Mouse (Mus musculus): ENCODE measurements around the gene Atp6v1fnb.

Gene Atp6v1fnb

DNA sequence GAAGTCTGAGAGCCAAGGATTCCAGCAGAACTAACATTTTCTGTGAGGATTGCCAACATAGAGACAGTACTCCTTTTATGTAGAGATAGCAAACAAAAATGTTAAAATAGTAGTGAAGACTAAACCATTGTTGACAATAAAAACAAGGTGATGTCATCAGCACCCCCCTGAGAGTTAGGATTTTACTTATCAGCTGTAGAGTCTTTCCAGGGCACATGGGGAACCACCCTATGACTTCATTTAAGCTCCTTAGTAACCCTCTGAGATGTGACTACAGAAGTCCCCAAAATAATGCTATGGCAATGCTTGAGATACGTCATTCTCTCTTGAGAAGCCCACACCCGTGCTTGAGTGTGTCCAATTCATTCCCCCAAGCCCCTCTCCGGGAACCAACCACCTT, 7.8 kb upstream of the Atp6v1fnb start:
- DNase-seq (ENCODE audit: extremely low spot score, low read depth, low spot score) = no peak

DNA sequence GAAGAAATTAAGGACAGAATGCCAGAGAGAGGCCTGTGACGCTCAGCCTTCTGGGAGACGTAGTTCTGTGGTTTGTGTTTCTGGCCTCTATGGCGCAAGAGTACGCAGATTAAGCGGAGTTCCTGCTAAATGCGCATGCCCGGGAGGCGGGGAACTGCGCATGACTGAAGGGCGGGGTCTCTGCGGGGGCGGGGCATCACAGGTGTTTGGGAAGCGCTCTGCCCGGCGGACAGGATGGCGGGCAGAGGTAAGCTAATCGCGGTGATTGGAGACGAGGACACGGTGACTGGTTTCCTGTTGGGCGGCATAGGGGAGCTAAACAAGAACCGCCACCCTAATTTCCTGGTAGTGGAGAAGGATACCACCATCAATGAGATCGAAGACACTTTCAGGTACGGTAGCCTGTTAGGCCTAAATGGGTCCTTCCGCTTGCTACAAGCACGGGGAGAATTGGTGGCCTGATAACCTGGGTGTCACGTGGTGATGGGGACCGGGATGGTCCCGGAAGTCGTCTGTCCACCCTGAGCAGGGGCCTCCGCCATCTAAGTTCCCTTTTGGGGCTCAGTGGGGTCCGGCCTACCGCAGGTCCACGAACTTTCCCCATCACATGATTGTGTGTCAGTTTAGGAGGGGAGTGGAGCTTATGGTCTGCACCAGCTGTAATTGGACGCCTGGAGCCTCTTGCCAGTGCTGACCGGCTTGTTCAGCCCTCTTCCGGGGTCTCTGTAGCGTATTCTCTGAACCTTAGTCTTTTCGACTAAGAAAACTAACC, 3.5 kb upstream of the Atp6v1fnb start, which contains the start of gene Atp6v1f:
Atp6v1f (plus strand) TSS at position 136 of the 772 bp plus-strand sequence.
- peak; percentile 86 for DNase-seq (ENCODE audit: extremely low spot score, low read depth, low spot score)

DNA sequence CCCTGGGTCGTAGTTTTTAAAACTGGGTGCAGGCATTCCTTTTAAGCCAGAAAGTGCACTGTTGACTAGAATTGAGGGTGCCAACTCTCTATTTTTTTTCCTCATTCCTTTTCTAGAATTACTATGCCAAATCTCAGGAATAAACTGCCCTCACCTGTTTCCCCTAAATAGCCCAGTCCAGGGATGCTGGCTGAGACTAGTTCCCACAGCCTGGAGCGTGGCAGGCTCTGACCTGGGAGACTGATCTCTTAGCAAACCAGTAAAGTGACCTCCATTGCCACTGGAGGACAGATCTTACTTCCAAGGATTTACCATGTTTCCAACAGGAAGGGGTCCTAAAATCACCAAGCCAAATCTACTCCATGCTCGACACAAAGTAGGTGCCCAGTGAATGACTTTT, 2.4 kb upstream of the Atp6v1fnb start:
- no peak for DNase-seq (ENCODE audit: extremely low spot score, low read depth, low spot score)

DNA sequence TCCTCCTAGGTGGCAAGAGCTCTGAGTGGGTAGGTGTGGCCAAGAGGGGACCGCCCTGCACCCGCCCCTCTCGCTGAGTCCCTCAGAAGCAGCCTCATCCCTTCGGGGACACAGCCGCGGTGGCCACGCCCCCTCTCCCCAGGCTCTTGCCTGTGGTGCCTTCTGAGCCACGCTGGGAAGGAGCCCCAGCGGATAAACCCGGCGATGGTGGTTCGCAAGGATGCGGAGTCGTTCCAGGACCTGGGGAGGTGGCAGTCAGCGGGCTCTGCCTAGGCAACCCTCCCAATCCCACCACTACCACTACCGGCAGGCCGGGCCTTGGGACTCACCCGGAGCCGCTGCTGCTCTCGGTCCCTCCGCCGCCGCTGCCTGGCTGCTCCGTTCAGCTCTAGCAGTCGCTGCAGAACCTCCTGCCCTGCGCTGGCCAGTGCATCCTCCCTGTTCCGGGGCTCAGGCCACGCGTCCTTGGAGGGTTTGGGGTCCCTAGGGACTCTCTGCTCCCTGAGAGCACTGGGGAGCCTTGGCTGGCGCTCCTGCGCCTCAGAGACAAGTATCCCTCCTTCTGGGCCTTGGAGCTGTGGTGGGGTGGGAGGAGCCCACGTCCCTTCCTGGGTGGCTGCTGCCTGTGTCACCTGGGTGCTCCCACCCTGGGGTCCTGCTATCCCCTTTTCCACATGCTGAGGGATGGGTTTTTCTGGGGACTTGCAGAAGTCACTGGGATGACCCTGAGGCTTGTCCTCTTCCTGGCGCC, 2.9 kb downstream of the Atp6v1fnb start:
- DNase-seq (ENCODE audit: extremely low spot score, low read depth, low spot score) = peak; percentile 24

DNA sequence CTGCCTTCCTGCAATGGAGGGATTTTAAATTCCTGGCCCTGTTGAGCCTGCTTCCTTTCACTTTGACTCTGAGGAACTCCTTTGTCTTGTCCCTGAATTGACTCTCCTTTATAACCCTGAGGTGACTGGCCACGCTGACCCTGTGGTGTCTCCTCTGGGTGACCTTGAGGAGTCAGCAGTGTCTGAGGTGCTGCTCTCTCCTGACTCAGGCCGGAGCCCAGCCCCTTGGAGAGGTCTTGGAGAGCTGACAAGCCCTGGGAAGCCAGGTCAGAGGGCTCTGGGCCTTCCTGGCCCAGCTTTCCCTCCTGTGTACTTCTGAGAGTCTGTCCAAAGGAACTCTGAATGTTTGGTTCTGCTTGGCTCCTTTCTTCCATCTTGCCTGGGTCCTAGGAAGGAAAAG, 3.5 kb downstream of the Atp6v1fnb start:
- no peak for DNase-seq (ENCODE audit: extremely low spot score, low read depth, low spot score)

DNA sequence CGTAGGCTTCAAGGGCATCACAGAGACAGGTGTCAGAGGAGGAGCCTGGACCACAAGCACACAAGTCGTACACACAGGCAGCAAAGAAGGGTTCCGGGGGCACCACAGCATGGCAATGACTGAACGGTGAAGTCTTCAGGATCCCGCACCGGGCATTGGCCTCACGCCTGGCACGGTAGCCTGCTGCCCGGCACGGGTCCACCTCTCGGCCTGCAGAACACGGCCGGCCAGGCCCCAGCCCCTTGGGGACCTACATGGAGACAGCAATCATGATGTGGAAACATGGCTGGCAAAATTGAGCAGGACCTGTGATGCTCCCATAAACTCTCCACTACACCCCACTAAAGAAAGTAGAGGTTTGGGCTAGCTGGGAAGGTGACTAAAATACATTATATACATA, 11.5 kb downstream of the Atp6v1fnb start:
- DNase-seq (ENCODE audit: extremely low spot score, low read depth, low spot score) = no peak

DNA sequence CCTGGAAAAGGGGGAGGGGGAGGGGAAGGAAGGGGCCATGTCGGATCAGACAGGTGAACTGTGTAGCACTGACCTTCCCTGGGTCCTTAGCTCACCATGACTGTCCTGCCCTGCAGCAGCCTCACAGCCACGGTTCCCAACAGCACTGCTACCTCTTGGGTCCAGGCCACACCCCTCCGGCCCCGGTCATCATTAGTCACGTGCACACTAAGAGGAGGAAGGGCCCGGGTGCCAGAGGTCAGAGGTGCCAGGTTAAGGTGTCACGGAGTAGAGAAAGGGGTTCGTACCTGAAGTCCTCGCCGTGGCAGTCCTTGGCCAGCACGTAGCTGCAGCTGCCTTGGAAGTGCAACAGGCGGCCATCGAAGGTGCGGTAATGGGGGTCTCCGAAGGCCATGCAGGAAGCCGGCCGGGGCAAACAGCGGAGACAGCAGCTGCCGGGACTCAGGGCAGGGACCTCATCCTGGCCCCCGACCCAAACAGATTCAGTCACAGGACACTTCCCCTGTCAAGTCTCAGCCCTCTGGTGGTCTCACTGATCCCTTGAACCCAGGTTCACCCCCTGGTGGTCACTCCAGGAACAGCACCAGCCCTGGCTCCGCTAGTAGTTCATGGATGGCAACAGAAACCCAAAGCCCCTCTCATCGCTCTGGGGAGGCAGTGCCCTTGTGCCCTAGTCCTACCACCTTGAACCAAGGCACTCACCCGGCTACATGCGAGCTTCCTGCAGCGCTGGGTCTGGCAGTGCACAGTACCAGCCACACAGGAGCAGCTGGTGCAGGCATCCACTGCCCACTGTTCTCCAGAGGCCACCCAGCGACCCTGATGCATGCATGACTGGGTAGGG, 13.7 kb downstream of the Atp6v1fnb start:
- DNase-seq (ENCODE audit: extremely low spot score, low read depth, low spot score) = peak; percentile 57

DNA sequence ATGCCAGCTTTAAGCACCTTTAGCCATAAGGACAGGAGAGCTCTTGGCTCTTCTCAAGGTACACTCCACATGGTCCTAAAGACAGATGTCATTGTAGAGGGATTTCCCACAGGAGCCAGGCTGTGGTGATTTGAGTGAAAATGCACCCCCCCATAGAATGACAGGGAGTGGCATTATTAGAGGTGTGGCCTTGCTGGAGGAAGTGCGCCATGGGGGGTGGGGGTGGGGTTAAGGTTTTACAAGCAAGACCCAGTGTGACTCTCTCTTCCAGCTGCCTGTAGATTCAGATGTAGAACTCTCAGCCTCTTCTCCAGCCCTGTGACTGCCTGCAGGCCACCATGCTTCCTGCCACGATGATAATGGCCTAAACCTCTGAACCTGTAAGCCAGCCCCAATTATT, 14.7 kb downstream of the Atp6v1fnb start:
- DNase-seq (ENCODE audit: extremely low spot score, low read depth, low spot score) = no peak

DNA sequence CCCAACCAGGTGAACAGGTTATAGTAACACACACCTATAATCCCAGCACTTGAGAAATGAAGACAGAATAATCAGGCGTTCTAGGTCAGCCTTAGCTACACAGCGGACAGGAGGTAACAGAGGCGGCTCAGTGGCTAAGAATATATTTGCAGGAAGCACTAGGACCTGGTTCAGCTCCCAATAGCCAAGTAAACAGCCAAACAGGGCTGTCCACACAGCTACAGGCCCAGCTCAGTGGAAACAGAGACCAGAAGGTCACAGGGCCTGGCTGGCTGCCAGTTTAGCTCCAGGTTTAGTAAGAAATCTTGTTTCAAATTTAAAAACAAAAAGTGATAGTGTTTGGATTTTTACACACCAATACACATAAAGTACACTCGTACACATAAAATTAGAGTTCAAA, 22.9 kb downstream of the Atp6v1fnb start:
- no peak for DNase-seq (ENCODE audit: extremely low spot score, low read depth, low spot score)

DNA sequence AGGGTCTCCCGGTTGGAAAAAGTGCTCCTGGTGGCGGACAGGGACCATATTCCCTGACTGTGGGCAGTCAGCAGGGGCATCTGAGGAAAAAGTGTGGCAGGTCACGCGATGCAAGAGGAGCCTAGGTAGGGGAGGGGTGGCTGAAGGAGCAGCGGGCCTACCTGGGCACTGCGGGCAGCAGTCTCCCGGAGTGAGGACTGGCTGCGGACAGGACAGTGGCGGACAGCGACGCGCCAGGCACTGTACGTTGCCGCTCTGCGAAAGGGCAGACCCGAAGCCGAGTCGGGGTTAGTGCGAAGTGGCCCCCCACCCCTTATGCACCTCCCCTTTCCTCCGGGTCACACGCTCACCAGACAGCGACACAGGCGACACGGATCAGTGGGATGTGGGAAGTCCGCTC, 25.0 kb downstream of the Atp6v1fnb start:
- no peak for DNase-seq (ENCODE audit: extremely low spot score, low read depth, low spot score)

DNA sequence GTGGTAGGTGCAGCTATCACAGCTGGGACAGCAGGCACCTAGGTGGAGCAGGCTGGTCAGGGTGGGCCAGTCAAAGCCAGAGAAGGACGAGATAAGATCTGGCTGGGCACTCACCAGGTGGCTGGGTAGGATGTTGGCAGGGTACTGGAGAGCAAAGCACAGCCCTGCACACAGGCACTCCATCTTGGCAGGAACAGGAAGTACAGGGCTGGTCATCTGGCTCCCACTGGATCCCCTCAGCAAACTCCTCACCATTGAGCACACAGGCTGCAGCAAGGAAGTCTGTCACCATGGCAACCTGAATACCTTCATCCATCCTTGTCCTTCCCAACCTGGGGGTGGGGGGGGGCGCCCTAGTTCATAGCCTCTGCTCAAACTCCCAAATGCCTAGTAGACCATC, 26.6 kb downstream of the Atp6v1fnb start:
- no peak for DNase-seq (ENCODE audit: extremely low spot score, low read depth, low spot score)

DNA sequence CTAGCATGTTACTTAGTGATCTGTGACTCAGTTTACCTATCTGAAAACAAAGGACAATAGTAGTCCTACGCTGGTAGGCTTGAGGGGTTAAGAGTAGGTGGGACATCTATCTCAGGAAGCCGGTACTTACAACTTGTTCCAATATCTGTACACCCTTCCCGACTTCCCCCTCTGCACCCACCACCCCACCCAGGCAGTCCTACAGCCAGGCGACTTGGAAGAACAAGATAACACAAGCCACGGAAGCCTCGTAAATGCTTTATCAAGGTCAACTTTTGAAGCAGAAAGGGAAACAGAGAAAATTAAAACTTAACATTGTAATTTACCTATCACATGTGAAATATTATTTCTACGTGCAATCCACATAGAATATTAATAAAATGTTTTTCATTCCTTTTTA, 28.9 kb downstream of the Atp6v1fnb start:
- no peak for DNase-seq (ENCODE audit: extremely low spot score, low read depth, low spot score)

DNA sequence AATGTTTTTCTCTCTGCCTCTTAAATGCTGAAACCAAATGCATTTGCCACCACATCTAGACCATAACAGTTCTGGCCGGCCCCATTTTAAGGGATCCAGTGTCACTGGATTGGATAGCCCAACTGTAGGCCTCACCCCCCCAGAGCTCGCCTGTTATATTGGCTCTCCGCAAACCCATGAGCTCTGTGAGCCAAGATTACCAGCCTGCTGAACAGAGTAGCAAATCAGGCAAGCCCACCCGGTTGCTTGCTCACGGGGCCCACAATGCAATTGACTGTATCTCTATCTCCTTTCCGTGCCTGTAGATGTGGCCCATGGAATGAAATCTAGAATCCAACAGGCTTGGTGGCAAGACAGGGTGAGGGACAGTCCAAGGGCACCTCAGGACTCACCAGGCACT, 29.6 kb downstream of the Atp6v1fnb start:
- no peak for DNase-seq (ENCODE audit: extremely low spot score, low read depth, low spot score)

DNA sequence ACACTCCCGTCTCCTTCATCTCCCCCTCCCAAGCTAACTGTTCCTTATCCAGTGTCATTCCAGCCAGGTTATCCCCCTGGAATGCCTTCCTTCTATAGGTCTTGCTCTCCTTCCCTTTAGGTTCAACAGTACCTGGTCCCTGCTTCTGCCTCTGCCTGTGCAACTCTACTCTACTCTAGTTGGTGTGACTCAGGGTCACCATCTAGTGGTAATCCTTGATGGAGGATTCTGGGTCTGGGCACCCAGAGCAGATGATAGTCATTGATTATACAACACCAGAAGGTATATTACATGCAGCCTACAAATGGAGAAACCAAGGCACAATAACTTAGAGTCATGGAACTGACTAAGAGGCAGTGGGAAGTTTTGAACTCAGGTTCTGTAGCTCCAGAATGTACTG, 30.4 kb downstream of the Atp6v1fnb start:
- no peak for DNase-seq (ENCODE audit: extremely low spot score, low read depth, low spot score)

DNA sequence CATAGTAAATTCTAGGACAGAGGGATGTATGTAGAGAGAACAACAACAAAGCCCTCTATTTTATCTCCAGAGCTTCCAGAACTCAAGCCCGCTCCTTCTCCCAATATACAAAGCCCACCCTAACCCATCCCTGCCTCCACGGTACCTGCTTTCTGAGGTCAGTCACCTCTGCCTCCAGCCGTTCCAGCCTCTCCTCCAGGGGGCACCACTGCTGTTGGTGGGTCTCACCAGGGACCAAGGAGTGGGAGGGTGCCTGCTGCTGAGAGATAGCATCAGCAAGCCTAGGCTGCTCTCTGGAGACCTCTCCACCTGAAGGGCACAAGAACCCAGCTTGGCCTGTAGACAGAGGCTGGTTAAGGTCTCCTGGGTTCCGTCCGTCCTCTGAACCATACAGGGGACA, 34.3 kb downstream of the Atp6v1fnb start:
- no peak for DNase-seq (ENCODE audit: extremely low spot score, low read depth, low spot score)

DNA sequence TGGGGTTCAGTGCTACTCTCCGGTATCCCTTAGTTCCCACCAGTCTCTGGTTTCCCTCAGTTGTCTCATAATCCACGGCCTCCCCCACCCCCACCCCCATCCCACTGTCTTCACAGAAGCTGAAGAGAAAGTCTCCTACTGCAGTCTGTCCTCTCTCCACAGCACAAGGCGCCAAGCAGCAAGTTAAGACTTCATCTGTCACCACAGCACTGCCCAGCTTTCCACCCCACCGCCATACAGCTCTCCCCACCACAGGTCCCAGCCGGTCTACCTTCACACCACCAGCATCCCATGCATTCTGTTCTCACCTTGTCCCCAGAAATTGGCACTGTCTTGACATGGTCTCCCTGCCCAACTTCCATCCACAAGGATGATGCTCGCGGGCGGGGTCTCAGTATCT, 35.6 kb downstream of the Atp6v1fnb start:
- DNase-seq (ENCODE audit: extremely low spot score, low read depth, low spot score) = no peak

DNA sequence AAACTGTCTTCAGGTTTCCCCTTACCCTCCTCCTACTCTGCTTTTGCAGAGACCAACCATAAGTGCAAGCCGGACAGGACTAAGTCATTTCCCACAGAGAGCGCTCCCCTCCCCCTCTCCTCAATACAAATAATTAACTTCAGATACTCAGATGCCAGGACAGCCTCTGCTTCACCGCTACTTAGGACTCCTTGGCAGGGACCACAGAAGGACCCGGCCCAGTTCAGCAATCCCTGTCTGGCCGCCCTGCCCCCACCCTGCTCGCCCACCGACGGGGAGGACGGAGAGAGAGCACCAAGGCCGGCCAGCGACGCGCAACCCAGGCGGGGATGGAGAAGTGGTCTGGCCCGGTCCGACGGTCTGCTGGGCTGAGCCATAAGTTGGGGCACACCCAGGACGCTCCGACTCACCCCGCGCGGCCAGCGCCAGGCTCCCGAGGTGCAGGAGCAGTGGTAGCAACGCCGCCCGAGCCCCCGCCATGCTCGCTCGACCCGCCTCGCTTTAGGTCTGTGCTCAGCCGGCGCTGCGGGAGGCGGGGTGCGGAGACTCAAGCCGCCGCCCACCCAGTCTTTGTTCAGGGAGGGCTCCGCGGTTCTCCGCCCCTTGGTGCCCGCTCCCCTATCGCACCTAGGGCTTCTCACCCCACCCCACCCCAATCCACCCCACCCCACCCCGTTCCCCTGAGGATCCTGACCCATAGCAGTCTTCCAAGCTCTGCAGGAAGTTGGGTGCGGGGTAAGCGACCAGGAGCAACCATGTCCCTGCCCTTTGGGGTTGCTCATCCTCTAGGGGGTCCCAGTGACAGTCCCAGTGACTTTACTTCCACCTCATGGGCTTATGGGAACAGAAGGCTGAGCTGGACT, 36.4 kb downstream of the Atp6v1fnb start, which contains the start of gene Kcp:
Kcp (minus strand) TSS at position 506 of the 863 bp plus-strand sequence.
- DNase-seq (ENCODE audit: extremely low spot score, low read depth, low spot score) = no peak

DNA sequence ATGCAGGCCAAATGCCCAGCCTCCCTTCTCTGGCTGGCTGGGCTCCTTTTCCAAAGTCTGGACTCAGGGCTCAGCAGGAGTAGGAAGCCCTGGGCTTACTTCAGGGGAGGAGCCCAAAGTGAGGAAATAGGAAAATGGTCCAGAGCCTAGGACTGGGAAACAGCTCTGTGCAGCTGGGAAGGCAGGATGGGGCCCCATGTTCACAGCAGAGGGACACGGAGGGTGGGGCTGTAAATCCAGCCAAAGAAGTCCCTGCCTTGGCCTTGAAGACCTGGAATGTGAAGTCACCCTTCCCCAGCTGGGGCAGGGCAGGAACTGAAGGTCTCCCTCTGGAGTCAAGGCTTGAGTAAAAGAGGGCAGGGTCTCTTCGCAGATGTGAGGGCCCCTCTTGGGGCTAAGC, 37.8 kb downstream of the Atp6v1fnb start:
- no peak for DNase-seq (ENCODE audit: extremely low spot score, low read depth, low spot score)

DNA sequence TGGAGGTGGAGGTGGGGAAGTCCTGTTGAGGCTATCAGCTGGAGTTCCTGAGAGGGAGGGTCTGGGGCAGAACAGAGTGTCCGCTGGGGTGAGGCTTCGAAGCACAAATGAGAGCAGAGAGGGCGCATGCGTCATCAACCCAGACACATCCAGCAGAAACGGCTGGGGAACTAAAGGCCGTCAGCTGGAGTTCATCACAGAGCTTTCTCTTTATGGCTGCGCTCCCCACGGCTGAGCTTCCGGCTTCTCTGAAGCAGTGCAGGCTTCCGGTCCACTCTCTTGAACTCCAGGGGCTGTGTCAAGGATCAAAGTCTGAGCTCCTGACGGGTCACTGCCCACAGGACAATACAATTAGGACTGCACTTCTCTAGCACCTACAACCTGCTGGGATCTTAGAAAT, 42.0 kb downstream of the Atp6v1fnb start:
- DNase-seq (ENCODE audit: extremely low spot score, low read depth, low spot score) = peak; percentile 74

DNA sequence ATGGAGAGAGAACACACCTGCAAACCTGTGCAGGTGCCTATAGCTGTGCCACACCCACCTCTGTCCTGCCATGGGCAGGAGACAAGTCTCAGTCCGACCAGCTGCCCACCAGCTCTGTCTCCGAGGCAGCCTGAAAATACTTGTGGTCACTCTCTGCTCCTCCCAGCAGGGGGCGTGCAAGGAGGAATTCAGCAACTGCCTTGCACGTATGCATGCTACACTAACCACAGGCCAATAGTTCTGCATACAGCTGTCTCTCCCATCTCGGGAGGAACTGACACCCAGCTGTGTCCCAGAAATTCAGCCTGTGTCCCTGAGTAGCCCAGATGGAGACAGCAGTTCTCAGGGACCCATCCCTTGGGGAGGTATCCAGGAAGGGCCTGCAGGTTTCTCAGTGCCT, 45.9 kb downstream of the Atp6v1fnb start:
- DNase-seq (ENCODE audit: extremely low spot score, low read depth, low spot score) = no peak
